Mouse (Mus musculus): ENCODE measurements around the gene Acad12. TPM values are rescaled to one million over a fixed set of nuclear protein-coding genes. Genes with fewer than 3 reads are reported as not detected.
A peak's percentile ranks its signal among the peaks of the same experiment; 100 is the strongest.
"Not testable (repeated sequence)": the region's sequence is repeated elsewhere in the genome, so short reads cannot be mapped to it uniquely, and the experiment has no call there.

Acad12 gene
- polyA plus RNA-seq, 1 experiment from 2014 or later, result 3.8 TPM

DNA sequence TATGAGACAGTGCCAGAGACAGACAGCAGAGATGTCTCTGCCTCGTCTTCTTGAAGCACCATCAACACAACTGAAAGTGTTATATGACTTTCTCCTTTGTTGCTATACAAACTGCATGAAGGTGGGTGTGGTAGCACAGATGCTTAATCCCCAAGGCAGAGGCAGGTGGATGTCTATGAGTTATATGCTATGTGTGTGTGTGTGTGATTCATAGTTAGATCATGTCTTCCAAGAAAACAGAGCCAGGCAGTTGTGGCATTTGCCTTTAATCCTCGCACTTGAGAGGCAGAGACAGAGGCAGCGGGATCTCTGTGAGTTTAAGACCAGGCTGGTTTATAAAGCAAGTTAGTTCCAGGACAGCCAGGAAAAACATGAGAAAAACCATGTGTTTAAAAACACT is 4.5 kb upstream of the Acad12 start:
- H3K9ac ChIP-seq (ENCODE audit: low read depth, low read length), result no peak overlapping the region
- TF ChIP-seq CTCF (IDR thresholded peaks at IDR 0.05; ENCODE audit: low read depth), result no peak
- ATAC-seq (replicated peaks; ENCODE audit: low FRiP score, low read depth) (no peak), DNase-seq (ENCODE audit: low spot score) (no peak)
- no peak overlapping the region for H3K4me3 ChIP-seq (replicated peaks; ENCODE audit: low read depth, low read length)
- no peaks in the 10 kb centered on the region for H3K4me1 ChIP-seq (replicated peaks; ENCODE audit: insufficient read depth, low read length)
- H3K9me3 ChIP-seq (replicated peaks; ENCODE audit: low read length), result no peaks in the 10 kb centered on the region
- no peaks in the 10 kb centered on the region for H3K27me3 ChIP-seq (ENCODE audit: insufficient read depth, low read length)
- WGBS, result 82% methylated on average over 3 of the region's 3 CpGs
- H3K4me2 ChIP-seq (ENCODE audit: low read length), result no peak overlapping the region
- no peaks in the 10 kb centered on the region for H3K36me3 ChIP-seq (ENCODE audit: insufficient read depth, low read length)
- no peak overlapping the region for H3K27ac ChIP-seq

DNA sequence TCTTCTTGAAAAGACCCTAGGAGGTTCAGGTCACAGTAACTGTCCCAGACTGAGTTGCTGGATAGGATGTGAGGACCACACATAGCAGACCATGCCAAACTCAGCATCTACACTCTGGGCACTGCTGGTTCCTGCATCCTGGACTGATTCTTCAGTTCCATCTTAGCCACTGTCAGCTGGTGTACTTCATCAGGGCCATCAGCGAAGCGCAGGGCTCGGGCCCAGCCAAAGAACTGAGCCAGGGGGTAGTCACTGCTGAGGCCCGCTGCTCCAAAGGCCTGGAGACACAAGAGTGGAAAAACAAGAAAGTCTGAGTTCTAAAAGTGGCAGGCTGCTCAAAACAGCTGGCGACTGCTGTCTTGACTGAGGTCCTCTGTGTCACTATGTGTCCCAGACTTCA is 2.4 kb upstream of the Acad12 start:
- DNase-seq (ENCODE audit: low spot score) (no peak), ATAC-seq (replicated peaks; ENCODE audit: low FRiP score, low read depth) (no peak)
- Histone ChIP-seq H3K9ac (ENCODE audit: low read depth, low read length) (no peak overlapping the region), H3K9me3 (replicated peaks; ENCODE audit: low read length) (no peaks in the 10 kb centered on the region), H3K4me1 (replicated peaks; ENCODE audit: insufficient read depth, low read length) (no peaks in the 10 kb centered on the region), H3K4me2 (ENCODE audit: low read length) (no peak overlapping the region), H3K27me3 (ENCODE audit: insufficient read depth, low read length) (no peaks in the 10 kb centered on the region), H3K4me3 (replicated peaks; ENCODE audit: low read depth, low read length) (no peak overlapping the region), H3K36me3 (ENCODE audit: insufficient read depth, low read length) (no peaks in the 10 kb centered on the region), H3K27ac (no peak overlapping the region)
- 89% methylated on average over 5 of the region's 5 CpGs for WGBS
- no peak for TF ChIP-seq CTCF (IDR thresholded peaks at IDR 0.05; ENCODE audit: low read depth)

DNA sequence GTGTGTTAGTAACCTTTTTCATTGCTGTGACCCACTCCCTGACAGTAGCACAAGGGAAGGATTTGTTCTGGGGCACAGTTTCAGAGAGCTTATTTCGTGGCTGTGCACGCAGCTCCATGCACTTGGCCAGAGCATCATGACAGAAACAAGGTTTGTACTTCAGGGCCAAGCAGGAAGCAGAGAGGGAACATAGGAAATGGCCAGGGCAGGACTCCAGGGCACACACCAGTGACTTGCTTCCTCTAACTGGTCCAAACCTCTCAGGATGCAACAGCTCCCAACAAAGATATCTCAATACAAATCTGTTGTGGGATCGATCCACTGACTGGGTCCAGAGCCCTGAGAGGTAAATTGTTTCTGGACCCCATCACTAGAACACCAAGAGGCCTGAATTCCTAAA is 3.8 kb downstream of the Acad12 start:
- not testable (repeated sequence) for H3K4me1 ChIP-seq (replicated peaks; ENCODE audit: insufficient read depth, low read length); ATAC-seq (replicated peaks; ENCODE audit: low FRiP score, low read depth); H3K4me3 ChIP-seq (replicated peaks; ENCODE audit: low read depth, low read length); H3K27me3 ChIP-seq (ENCODE audit: insufficient read depth, low read length); H3K4me2 ChIP-seq (ENCODE audit: low read length); H3K36me3 ChIP-seq (ENCODE audit: insufficient read depth, low read length); H3K9me3 ChIP-seq (replicated peaks; ENCODE audit: low read length); H3K9ac ChIP-seq (ENCODE audit: low read depth, low read length); H3K27ac ChIP-seq; DNase-seq (ENCODE audit: low spot score)
- WGBS, result 76% methylated on average over 3 of the region's 3 CpGs

- 72% methylated on average over 6 of the region's 6 CpGs for WGBS
- Histone ChIP-seq H3K4me3 (replicated peaks; ENCODE audit: low read depth, low read length) (no peak overlapping the region), H3K36me3 (ENCODE audit: insufficient read depth, low read length) (no peaks in the 10 kb centered on the region), H3K4me1 (replicated peaks; ENCODE audit: insufficient read depth, low read length) (no peaks in the 10 kb centered on the region), H3K4me2 (ENCODE audit: low read length) (no peak overlapping the region), H3K27me3 (ENCODE audit: insufficient read depth, low read length) (no peaks in the 10 kb centered on the region), H3K9me3 (replicated peaks; ENCODE audit: low read length) (no peaks in the 10 kb centered on the region), H3K9ac (ENCODE audit: low read depth, low read length) (no peak overlapping the region), H3K27ac (no peak overlapping the region)
- no peak for ATAC-seq (replicated peaks; ENCODE audit: low FRiP score, low read depth)
- no peak for DNase-seq (ENCODE audit: low spot score)
- TF ChIP-seq CTCF (IDR thresholded peaks at IDR 0.05; ENCODE audit: low read depth), result no peak
Observed at GRCm38 (mm10) chr5:121612036-121612435, 6.7 kb downstream of the Acad12 start.

DNA sequence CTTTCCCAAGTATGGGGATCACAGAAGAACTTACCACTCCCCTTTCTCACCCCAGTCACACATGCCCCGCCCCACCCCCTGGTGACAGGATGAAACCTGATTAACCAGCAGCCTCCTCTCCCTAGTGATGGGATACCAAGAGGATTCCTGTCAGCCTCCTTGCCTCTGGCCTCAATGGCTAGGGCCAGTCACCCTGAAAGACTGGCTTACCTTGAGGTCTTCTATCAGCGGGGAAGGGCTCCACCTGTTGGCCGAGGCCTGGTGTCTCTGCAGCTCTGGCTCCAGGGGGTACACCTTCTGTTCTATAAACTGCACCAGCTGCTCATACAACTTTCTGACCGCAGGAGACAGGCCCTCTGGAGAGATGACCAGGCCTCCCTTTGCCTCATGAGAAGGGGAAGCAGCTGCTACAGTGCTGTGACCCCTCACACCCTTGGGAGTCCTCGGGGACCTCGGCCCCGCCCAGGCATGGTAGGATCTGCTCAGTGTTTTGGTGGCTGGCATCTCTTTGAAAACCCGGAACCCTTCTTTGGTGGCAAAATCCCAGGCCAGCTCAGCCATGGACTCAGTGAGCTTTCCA is 9.1 kb downstream of the Acad12 start:
- not testable (repeated sequence) for H3K9ac ChIP-seq (ENCODE audit: low read depth, low read length); ATAC-seq (replicated peaks; ENCODE audit: low FRiP score, low read depth); H3K27me3 ChIP-seq (ENCODE audit: insufficient read depth, low read length); H3K4me2 ChIP-seq (ENCODE audit: low read length); H3K36me3 ChIP-seq (ENCODE audit: insufficient read depth, low read length); H3K4me3 ChIP-seq (replicated peaks; ENCODE audit: low read depth, low read length); DNase-seq (ENCODE audit: low spot score); H3K9me3 ChIP-seq (replicated peaks; ENCODE audit: low read length); H3K4me1 ChIP-seq (replicated peaks; ENCODE audit: insufficient read depth, low read length); H3K27ac ChIP-seq
- TF ChIP-seq CTCF (IDR thresholded peaks at IDR 0.05; ENCODE audit: low read depth), result peak; percentile 35; the same call in 1 of the 2 replicates
- 51% methylated on average over 7 of the region's 8 CpGs for WGBS

- Histone ChIP-seq H3K9me3 (replicated peaks; ENCODE audit: low read length) (no peaks in the 10 kb centered on the region), H3K36me3 (ENCODE audit: insufficient read depth, low read length) (no peaks in the 10 kb centered on the region), H3K27ac (no peak overlapping the region), H3K4me1 (replicated peaks; ENCODE audit: insufficient read depth, low read length) (no peaks in the 10 kb centered on the region), H3K4me2 (ENCODE audit: low read length) (no peak overlapping the region), H3K4me3 (replicated peaks; ENCODE audit: low read depth, low read length) (no peak overlapping the region), H3K27me3 (ENCODE audit: insufficient read depth, low read length) (no peaks in the 10 kb centered on the region), H3K9ac (ENCODE audit: low read depth, low read length) (no peak overlapping the region)
- ATAC-seq (replicated peaks; ENCODE audit: low FRiP score, low read depth), result no peak
- TF ChIP-seq CTCF (IDR thresholded peaks at IDR 0.05; ENCODE audit: low read depth), result peak; percentile 93
- 0% methylated on average over 2 of the region's 2 CpGs for WGBS
- peak; percentile 74 for DNase-seq (ENCODE audit: low spot score)
Observed at GRCm38 (mm10) chr5:121606151-121606550, 12.6 kb downstream of the Acad12 start.

DNA sequence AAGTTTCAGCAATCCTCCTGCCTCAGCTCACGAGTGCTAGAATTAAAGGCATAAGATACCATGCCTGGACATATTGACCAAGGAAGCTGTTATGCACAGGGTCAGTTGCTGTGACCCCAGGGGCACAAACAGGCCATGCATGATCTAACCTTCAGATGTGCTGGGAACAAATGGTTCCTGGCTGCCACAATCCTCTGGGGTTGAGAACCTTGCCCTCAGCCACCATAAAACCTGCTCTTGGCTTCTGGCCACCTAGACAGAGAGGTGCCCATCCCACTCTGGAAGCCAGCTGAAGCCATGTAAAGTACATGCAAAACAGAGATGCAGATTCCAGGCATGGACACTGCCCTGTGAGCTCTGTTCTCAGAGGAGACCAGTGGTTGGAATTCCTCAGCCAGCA is 14.9 kb downstream of the Acad12 start:
- ATAC-seq (replicated peaks; ENCODE audit: low FRiP score, low read depth); H3K36me3 ChIP-seq (ENCODE audit: insufficient read depth, low read length); H3K4me1 ChIP-seq (replicated peaks; ENCODE audit: insufficient read depth, low read length); H3K9me3 ChIP-seq (replicated peaks; ENCODE audit: low read length); H3K4me2 ChIP-seq (ENCODE audit: low read length); H3K4me3 ChIP-seq (replicated peaks; ENCODE audit: low read depth, low read length); H3K27ac ChIP-seq; H3K27me3 ChIP-seq (ENCODE audit: insufficient read depth, low read length); DNase-seq (ENCODE audit: low spot score); H3K9ac ChIP-seq (ENCODE audit: low read depth, low read length): not testable (repeated sequence)
- WGBS, result 60% methylated on average over 1 of the region's 1 CpGs

All from kidney, postnatal 0 days (tissue).